Mouse (Mus musculus) stomach, embryonic 16.5 days (tissue): ENCODE data around the gene Pla2g12a. TPM values are rescaled to one million over a fixed set of nuclear protein-coding genes. Genes with fewer than 3 reads are reported as not detected.

Source experiments
- ATAC-seq: fragments of 200-750 bp; cut with Nextera tagmentation; 2 replicates; pipeline ENCODE4 v1.8.0; 2017; ENCODE audit warnings: moderate number of reproducible peaks, moderate TSS enrichment; ENCODE audit not compliant: insufficient read depth, low FRiP score
- H3K27ac ChIP-seq: fragments of 300-500 bp; sonication (generic); 2 replicates; pipeline ENCODE4 v1.5.1; 2014; ENCODE audit warnings: low read length
- H3K27me3 ChIP-seq: fragments of 300-500 bp; sonication (generic); 2 replicates; pipeline ENCODE4 v1.6.1; 2014; ENCODE audit warnings: low read length, control low read depth, mixed read lengths; ENCODE audit not compliant: control insufficient read depth, insufficient read depth
- H3K36me3 ChIP-seq: fragments of 300-500 bp; sonication (generic); 2 replicates; pipeline ENCODE4 v1.6.1; 2014; ENCODE audit warnings: low read length; ENCODE audit not compliant: control insufficient read depth, insufficient read depth
- H3K4me1 ChIP-seq: fragments of 300-500 bp; sonication (generic); 2 replicates; pipeline ENCODE4 v1.6.1; 2014; ENCODE audit warnings: low read length, control low read depth, mixed read lengths; ENCODE audit not compliant: control insufficient read depth, insufficient read depth
- H3K4me2 ChIP-seq: fragments of 300-500 bp; sonication (generic); 2 replicates; pipeline ENCODE4 v1.6.1; 2014; ENCODE audit warnings: low read depth, low read length, mixed read lengths
- H3K4me3 ChIP-seq: fragments of 300-500 bp; sonication (generic); replicated peaks from 2 replicates; pipeline ENCODE4 v1.5.1; 2014; ENCODE audit warnings: mild to moderate bottlenecking, low read length
- H3K9ac ChIP-seq: fragments of 300-500 bp; sonication (generic); 2 replicates; pipeline ENCODE4 v1.6.1; 2014; ENCODE audit warnings: low read length
- H3K9me3 ChIP-seq: fragments of 300-500 bp; sonication (generic); replicated peaks from 2 replicates; pipeline ENCODE4 v1.6.1; 2016; ENCODE audit warnings: low read length, control low read depth; ENCODE audit not compliant: control insufficient read depth
- WGBS: fragments of 180-500 bp; shearing (Covaris S2); extraction: QIAGEN DNeasy Blood & Tissue Kit; methylation state at CpG from one replicate; pipeline ENCODE4 v1.1.7; 2014; 5-methylcytosine and 5-hydroxymethylcytosine counted together
- polyA plus RNA-seq: library from polyadenylated mRNA; unstranded; fragments of >200 nt; fragmentation: Nextera tagmentation; extraction: Ambion mirVana; gene quantifications from 2 replicates; pipeline ENCODE4 v1.2.1, GENCODE M21; 2015

Gene Pla2g12a
- polyA plus RNA-seq, 1 experiment from 2014 or later: 56.0 TPM

DNA sequence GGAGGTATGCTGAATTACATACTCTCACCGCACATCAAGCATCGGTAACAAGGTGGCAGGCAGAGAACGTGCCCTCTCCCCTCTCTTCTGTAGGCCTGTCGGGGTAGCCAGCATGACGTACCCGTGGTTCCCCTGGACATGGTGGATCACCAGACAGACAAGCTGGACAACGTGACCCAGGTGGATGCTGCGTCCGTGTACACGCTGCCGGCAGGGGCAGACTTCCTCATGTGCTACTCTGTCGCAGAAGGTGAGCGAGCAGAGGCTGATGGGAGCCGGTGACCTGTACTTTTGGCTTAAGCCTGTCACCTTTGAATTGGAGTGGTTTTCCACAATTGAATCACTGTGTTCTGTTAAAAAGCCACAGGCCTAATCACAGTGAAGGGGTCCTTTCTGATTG is 33.6 kb downstream of the Pla2g12a start:
- Histone ChIP-seq H3K36me3 (peaks cover 20% of the 10 kb centered on the region), H3K4me1 (no peaks in the 10 kb centered on the region), H3K4me3 (no peak overlapping the region), H3K9me3 (no peaks in the 10 kb centered on the region), H3K27ac (no peak overlapping the region), H3K9ac (no peak overlapping the region), H3K4me2 (no peak overlapping the region), H3K27me3 (no peaks in the 10 kb centered on the region)
- no peak for ATAC-seq
- WGBS: 90% methylated on average over 14 of the region's 14 CpGs

DNA sequence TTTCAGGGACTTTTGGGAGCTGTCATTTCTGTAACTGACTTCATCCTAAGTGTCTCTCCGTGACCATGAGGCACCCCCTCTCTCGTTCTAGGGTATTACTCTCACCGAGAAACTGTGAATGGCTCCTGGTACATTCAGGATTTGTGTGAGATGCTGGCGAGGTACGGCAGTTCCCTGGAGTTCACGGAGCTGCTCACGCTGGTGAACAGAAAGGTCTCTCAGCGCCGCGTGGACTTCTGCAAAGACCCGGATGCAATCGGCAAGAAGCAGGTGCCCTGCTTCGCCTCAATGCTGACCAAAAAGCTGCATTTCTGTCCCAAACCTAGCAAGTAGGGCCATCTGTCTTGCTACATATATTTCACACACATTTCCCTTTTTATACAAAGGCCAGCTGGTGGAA is 34.8 kb downstream of the Pla2g12a start:
- WGBS: 93% methylated on average over 13 of the region's 13 CpGs
- Histone ChIP-seq H3K9ac (no peak overlapping the region), H3K27ac (no peak overlapping the region), H3K4me2 (no peak overlapping the region), H3K9me3 (no peaks in the 10 kb centered on the region), H3K27me3 (no peaks in the 10 kb centered on the region), H3K4me3 (no peak overlapping the region), H3K36me3 (peaks cover 20% of the 10 kb centered on the region), H3K4me1 (no peaks in the 10 kb centered on the region)
- ATAC-seq: no peak

DNA sequence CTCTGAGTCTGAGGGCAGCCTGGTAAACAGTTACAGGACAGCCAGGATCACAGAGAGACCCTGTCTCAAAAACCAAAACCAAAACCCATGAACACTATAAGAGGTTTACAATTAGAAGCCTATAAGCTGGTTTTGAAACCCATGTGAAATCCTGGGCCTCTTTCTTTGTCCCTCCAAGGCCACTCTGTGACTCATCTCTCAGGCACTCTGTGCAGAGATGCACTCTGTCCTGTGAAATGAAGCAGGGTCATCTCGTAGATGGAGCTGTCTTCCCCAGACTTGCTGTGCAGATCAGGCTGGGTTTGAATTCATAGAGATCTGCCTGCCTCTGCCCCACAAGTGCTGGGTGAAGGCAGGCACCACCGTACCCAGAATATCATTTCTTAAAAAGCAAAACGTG is 39.0 kb downstream of the Pla2g12a start:
- Histone ChIP-seq H3K9ac (no peak overlapping the region), H3K36me3 (no peaks in the 10 kb centered on the region), H3K4me1 (no peaks in the 10 kb centered on the region), H3K27ac (no peak overlapping the region), H3K9me3 (no peaks in the 10 kb centered on the region), H3K4me2 (no peak overlapping the region), H3K4me3 (no peak overlapping the region), H3K27me3 (no peaks in the 10 kb centered on the region)
- no peak for ATAC-seq
- 75% methylated on average over 3 of the region's 3 CpGs for WGBS

DNA sequence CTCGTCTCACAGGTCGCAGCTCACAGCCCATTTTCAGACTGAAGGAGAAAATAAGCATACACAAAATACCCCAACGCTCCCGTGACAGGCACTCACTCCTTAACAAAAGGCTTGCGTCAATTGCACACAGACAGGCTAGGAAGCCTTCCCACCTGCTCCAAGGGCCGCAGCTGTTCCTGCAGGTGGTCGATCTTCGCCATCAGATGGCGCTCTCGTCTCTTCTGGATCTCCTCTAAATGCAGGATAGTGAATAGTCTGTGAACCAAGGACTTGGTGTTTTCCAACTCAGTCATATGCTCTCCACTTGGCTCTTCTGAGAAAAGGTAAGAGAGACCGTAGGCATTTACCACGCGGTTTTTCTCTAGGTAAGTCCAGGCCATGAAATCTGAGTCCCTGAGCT is 40.0 kb downstream of the Pla2g12a start:
- Histone ChIP-seq H3K4me2 (no peak overlapping the region), H3K4me1 (no peaks in the 10 kb centered on the region), H3K9ac (no peak overlapping the region), H3K27me3 (no peaks in the 10 kb centered on the region), H3K4me3 (no peak overlapping the region), H3K27ac (no peak overlapping the region), H3K36me3 (no peaks in the 10 kb centered on the region), H3K9me3 (no peaks in the 10 kb centered on the region)
- no peak; the same call in 1 of the 2 replicates for ATAC-seq
- WGBS: 16% methylated on average over 13 of the region's 13 CpGs

DNA sequence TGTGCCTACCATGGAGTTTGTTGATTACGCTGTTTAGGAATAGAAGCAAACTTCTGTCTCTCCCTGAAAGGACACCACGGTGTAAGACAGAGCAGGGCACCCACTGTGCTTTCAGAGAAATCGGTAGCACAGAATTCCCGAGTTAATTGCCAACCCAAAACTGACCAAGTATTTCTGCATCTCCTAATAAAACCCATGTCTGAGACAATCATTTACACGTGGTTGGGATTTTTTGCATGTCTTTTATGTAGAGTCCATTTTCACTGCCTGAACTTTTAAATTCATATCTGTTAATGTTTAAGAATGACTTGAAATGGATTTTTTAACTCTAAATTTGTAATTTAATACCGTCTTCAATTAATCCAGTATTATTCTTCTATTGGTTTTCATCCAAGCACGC is 45.2 kb downstream of the Pla2g12a start:
- Histone ChIP-seq H3K9ac (no peak overlapping the region), H3K4me2 (no peak overlapping the region), H3K27ac (no peak overlapping the region), H3K27me3 (no peaks in the 10 kb centered on the region), H3K9me3 (no peaks in the 10 kb centered on the region), H3K36me3 (no peaks in the 10 kb centered on the region), H3K4me1 (no peaks in the 10 kb centered on the region), H3K4me3 (no peak overlapping the region)
- WGBS: 90% methylated on average over 7 of the region's 7 CpGs
- ATAC-seq: no peak

DNA sequence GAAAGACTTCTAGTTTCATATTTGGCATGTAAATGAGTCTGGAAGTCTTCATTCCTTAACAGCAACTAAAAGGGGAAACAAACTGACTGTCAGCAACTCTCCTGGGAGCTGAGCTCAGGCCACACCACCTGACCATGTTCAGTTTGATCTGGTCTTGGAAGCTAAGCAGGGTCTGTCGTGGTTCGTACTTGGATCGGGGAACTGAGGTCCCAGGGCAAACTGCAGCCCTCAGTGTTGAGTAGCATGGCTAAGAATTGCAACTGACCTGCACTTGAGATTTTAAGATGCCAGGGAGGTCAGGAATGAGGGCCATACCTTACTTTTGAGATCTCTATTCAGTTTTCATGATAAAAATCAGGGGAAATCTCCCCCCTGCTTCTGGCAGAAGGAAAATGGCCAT is 47.5 kb downstream of the Pla2g12a start:
- Histone ChIP-seq H3K4me1 (no peaks in the 10 kb centered on the region), H3K9me3 (no peaks in the 10 kb centered on the region), H3K27ac (no peak overlapping the region), H3K4me2 (no peak overlapping the region), H3K27me3 (no peaks in the 10 kb centered on the region), H3K4me3 (no peak overlapping the region), H3K9ac (no peak overlapping the region), H3K36me3 (no peaks in the 10 kb centered on the region)
- WGBS: 83% methylated on average over 3 of the region's 3 CpGs
- ATAC-seq: no peak

DNA sequence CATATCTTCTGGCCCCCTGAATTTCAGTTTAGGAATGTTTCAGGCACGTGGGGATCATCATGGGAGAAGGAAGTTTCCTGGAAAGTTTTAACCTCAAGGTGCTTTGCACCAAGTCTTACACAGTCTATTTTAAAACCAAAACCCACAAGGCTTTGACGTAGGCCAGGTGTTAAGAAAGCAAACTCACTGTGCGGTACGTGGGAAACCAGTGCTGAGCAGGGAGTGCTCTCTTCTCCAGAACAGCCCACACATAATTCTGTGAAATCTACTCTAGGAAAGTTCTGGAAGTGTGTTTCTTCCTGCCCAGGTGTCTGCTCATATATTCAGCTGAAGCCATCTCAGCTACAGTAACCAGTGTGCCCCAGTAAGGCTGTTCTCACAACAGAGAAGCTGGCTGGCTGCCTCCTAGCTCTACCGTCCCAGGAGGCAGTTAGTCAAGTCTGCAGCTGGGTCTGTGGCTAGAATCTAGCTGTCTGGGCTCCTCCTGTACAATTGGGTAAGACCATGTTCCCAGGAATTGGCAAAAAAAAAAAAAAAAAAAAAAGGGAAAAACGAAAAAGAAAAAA is 51.9 kb downstream of the Pla2g12a start:
- no peak overlapping the region for H3K4me3 ChIP-seq

DNA sequence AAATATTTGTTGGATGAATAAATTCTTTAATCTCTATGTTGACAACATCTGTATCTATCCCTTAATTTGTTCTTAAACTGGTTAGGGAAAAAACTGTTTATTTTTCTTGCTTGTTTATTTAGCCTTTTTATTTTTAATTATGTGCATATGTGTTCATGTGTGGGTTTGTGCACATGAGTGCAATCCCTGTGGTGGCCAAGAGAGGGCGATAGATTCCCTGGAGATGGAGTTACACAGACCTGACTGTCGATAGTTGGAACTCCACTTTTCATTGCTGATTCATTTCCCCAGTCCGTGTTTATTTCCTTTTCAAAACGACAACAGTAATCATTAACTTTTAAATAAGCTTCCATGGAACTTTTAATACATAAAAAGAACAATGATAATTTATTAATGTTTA is 54.0 kb downstream of the Pla2g12a start:
- Histone ChIP-seq H3K4me1 (no peaks in the 10 kb centered on the region), H3K27ac (no peak overlapping the region), H3K36me3 (no peaks in the 10 kb centered on the region), H3K9ac (no peak overlapping the region), H3K9me3 (no peaks in the 10 kb centered on the region), H3K4me2 (no peak overlapping the region), H3K27me3 (no peaks in the 10 kb centered on the region), H3K4me3 (no peak overlapping the region)
- WGBS: 48% methylated on average over 4 of the region's 4 CpGs
- no peak for ATAC-seq

More for the DNA sequence above, 51.9 kb downstream of the Pla2g12a start:
- H3K9me3 ChIP-seq: no peaks in the 10 kb centered on the region
- H3K4me2 ChIP-seq: no peak overlapping the region
- H3K9ac ChIP-seq: no peak overlapping the region
- ATAC-seq: no peak
- no peaks in the 10 kb centered on the region for H3K4me1 ChIP-seq
- H3K27ac ChIP-seq: no peak overlapping the region
- H3K27me3 ChIP-seq: no peaks in the 10 kb centered on the region
- H3K36me3 ChIP-seq: no peaks in the 10 kb centered on the region
- WGBS: 43% methylated on average over 6 of the region's 6 CpGs

DNA sequence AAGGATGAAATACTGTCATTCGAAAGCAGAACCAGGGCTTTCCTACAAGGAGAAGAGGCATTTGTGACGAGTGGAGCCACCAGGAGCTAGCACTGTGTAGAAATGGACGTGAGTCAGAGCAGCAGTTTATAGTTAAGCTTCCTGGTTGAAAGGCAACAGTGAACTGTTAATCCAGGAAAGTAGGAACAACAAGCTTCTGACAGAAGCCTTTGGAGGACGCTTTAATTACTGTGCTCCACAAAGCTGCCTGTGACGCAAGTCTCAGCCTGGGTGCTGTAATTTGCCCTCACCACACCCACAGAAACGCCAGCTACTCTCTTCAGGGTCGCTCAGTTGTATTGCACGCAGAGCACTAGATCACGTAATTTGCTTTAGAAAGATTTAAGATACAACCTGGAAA is 58.2 kb downstream of the Pla2g12a start:
- H3K9ac ChIP-seq: no peak overlapping the region
- no peaks in the 10 kb centered on the region for H3K36me3 ChIP-seq
- H3K4me1 ChIP-seq: no peaks in the 10 kb centered on the region
- no peaks in the 10 kb centered on the region for H3K27me3 ChIP-seq
- 51% methylated on average over 9 of the region's 9 CpGs for WGBS
- H3K27ac ChIP-seq: no peak overlapping the region; the same call in 1 of the 2 replicates
- H3K4me2 ChIP-seq: no peak overlapping the region
- H3K9me3 ChIP-seq: no peaks in the 10 kb centered on the region
- no peak for ATAC-seq
- no peak overlapping the region for H3K4me3 ChIP-seq
